Mouse (Mus musculus): Measurements from ENCODE around the gene Olfr1218. TPM values are rescaled to one million over a fixed set of nuclear protein-coding genes. Genes with fewer than 3 reads are reported as not detected.

Olfr1218 gene
- polyA plus RNA-seq, 1 experiment from 2014 or later, result not detected

Other genes starting within 250 kb of the Olfr1218 start
- 0.08 TPM in 1 of 2 replicates, not detected in the other for gene Olfr1202, start 246.7 kb downstream of the Olfr1218 start, polyA plus RNA-seq (2015; fragmentation: Nextera tagmentation; extraction: Ambion mirVana)
- gene Olfr1205, start 231.4 kb downstream of the Olfr1218 start, polyA plus RNA-seq (2015; fragmentation: Nextera tagmentation; extraction: Ambion mirVana), result not detected in 2 replicates
- gene Olfr1204, start 211.9 kb downstream of the Olfr1218 start, polyA plus RNA-seq (2015; fragmentation: Nextera tagmentation; extraction: Ambion mirVana), result not detected in 2 replicates
- gene Olfr1206, start 198.0 kb downstream of the Olfr1218 start, polyA plus RNA-seq (2015; fragmentation: Nextera tagmentation; extraction: Ambion mirVana), result not detected in 2 replicates
- not detected in 2 replicates for gene Olfr1208, start 158.9 kb downstream of the Olfr1218 start, polyA plus RNA-seq (2015; fragmentation: Nextera tagmentation; extraction: Ambion mirVana)
- gene Olfr1209, start 146.0 kb downstream of the Olfr1218 start, polyA plus RNA-seq (2015; fragmentation: Nextera tagmentation; extraction: Ambion mirVana), result not detected in 2 replicates
- not detected in 2 replicates for gene Olfr1211, start 123.1 kb downstream of the Olfr1218 start, polyA plus RNA-seq (2015; fragmentation: Nextera tagmentation; extraction: Ambion mirVana)
- gene Olfr1212, start 107.2 kb downstream of the Olfr1218 start, polyA plus RNA-seq (2015; fragmentation: Nextera tagmentation; extraction: Ambion mirVana), result not detected in 2 replicates
- not detected in 2 replicates for gene Gm13762, start 80.9 kb downstream of the Olfr1218 start, polyA plus RNA-seq (2015; fragmentation: Nextera tagmentation; extraction: Ambion mirVana)
- gene Olfr1214, start 68.5 kb downstream of the Olfr1218 start, polyA plus RNA-seq (2015; fragmentation: Nextera tagmentation; extraction: Ambion mirVana), result not detected in 2 replicates
- not detected in 2 replicates for gene Olfr1215, start 54.2 kb downstream of the Olfr1218 start, polyA plus RNA-seq (2015; fragmentation: Nextera tagmentation; extraction: Ambion mirVana)
- not detected in 2 replicates for gene Olfr1216, start 42.8 kb downstream of the Olfr1218 start, polyA plus RNA-seq (2015; fragmentation: Nextera tagmentation; extraction: Ambion mirVana)
- not detected in 2 replicates for gene Olfr1217, start 29.1 kb downstream of the Olfr1218 start, polyA plus RNA-seq (2015; fragmentation: Nextera tagmentation; extraction: Ambion mirVana)
- gene Olfr1219, start 22.3 kb upstream of the Olfr1218 start, polyA plus RNA-seq (2015; fragmentation: Nextera tagmentation; extraction: Ambion mirVana), result not detected in 2 replicates
- gene Olfr1220, start 45.6 kb upstream of the Olfr1218 start, polyA plus RNA-seq (2015; fragmentation: Nextera tagmentation; extraction: Ambion mirVana), result not detected in 2 replicates
- not detected in 2 replicates for gene Olfr1221, start 56.1 kb upstream of the Olfr1218 start, polyA plus RNA-seq (2015; fragmentation: Nextera tagmentation; extraction: Ambion mirVana)
- not detected in 2 replicates for gene Olfr1222, start 71.9 kb upstream of the Olfr1218 start, polyA plus RNA-seq (2015; fragmentation: Nextera tagmentation; extraction: Ambion mirVana)
- gene Olfr1223, start 90.4 kb upstream of the Olfr1218 start, polyA plus RNA-seq (2015; fragmentation: Nextera tagmentation; extraction: Ambion mirVana), result not detected in 2 replicates
- not detected in 2 replicates for gene Olfr1224-ps1, start 102.9 kb upstream of the Olfr1218 start, polyA plus RNA-seq (2015; fragmentation: Nextera tagmentation; extraction: Ambion mirVana)
- gene Olfr1225, start 113.5 kb upstream of the Olfr1218 start, polyA plus RNA-seq (2015; fragmentation: Nextera tagmentation; extraction: Ambion mirVana), result not detected in 2 replicates
- not detected in 2 replicates for gene Olfr1226, start 138.9 kb upstream of the Olfr1218 start, polyA plus RNA-seq (2015; fragmentation: Nextera tagmentation; extraction: Ambion mirVana)
- not detected in 2 replicates for gene Olfr1228, start 192.9 kb upstream of the Olfr1218 start, polyA plus RNA-seq (2015; fragmentation: Nextera tagmentation; extraction: Ambion mirVana)
- not detected in 2 replicates for gene Olfr1229, start 226.8 kb upstream of the Olfr1218 start, polyA plus RNA-seq (2015; fragmentation: Nextera tagmentation; extraction: Ambion mirVana)
- gene Olfr1230, start 236.1 kb upstream of the Olfr1218 start, polyA plus RNA-seq (2015; fragmentation: Nextera tagmentation; extraction: Ambion mirVana), result not detected in 2 replicates
- gene Olfr1231, start 245.9 kb upstream of the Olfr1218 start, polyA plus RNA-seq (2015; fragmentation: Nextera tagmentation; extraction: Ambion mirVana), result not detected in 2 replicates

Data from neural tube, embryonic 15.5 days (tissue).